Comparison of ENCODE assay signal across 17 mouse cellular contexts in genomic region chr1:61054391-61054790, GRCm38 (mm10).
A peak's percentile ranks its signal among the peaks of the same experiment; 100 is the strongest.
DNase-seq lines count a peak whose midpoint lies in the region; ATAC-seq and TF ChIP-seq lines count a peak whose summit lies in the region.
"Had no signal": no experiment of that assay in that cellular context is flagged by ENCODE, and none has a peak within 500 bp of the region (broad histone marks: within the 10 kb centered on the region; RNA-seq: fewer than 3 reads in every experiment).

No protein-coding gene starts in this region.

- TF ChIP-seq CTCF in cerebellum, adult 2 months (IDR thresholded peaks at IDR 0.05; ENCODE audit: borderline replicate concordance, insufficient read depth, low read depth, low read length): no peak
- TF ChIP-seq CTCF in intestine, postnatal 0 days (IDR thresholded peaks at IDR 0.05; ENCODE audit: low read depth): no peak

- H3K4me3 ChIP-seq in cerebellum, adult 2 months (replicated peaks; ENCODE audit: insufficient read depth, low read depth, low read length): no peak overlapping the region
- H3K4me3 ChIP-seq in intestine, postnatal 0 days (ENCODE audit: low read depth, low read length): no peak overlapping the region
- H3K4me3 ChIP-seq: embryonic facial prominence, embryonic 13.5 days; embryonic facial prominence, embryonic 15.5 days; erythroblast, embryonic 14.5 days; forebrain, embryonic 10.5 days; forebrain, embryonic 12.5 days had no signal

- H3K4me2 ChIP-seq in intestine, postnatal 0 days (replicated peaks; ENCODE audit: low read depth): no peak overlapping the region
- H3K4me2 ChIP-seq: embryonic facial prominence, embryonic 13.5 days; embryonic facial prominence, embryonic 15.5 days; forebrain, embryonic 12.5 days had no signal

- WGBS in cerebellum, adult 2 months: 90% methylated on average over 6 of the region's 6 CpGs
- 90% methylated on average over 6 of the region's 6 CpGs for WGBS in intestine, postnatal 0 days

- no peak overlapping the region for H3K9ac ChIP-seq in intestine, postnatal 0 days (ENCODE audit: low read depth, low read length)
- H3K9ac ChIP-seq: embryonic facial prominence, embryonic 13.5 days; embryonic facial prominence, embryonic 15.5 days; forebrain, embryonic 12.5 days had no signal

- H3K36me3 ChIP-seq in intestine, postnatal 0 days (ENCODE audit: control insufficient read depth, insufficient read depth): no peaks in the 10 kb centered on the region
- H3K36me3 ChIP-seq: embryonic facial prominence, embryonic 13.5 days; embryonic facial prominence, embryonic 15.5 days; forebrain, embryonic 10.5 days; forebrain, embryonic 12.5 days; G1E had no signal

- TF ChIP-seq POLR2A in cerebellum, adult 2 months (IDR thresholded peaks at IDR 0.05; ENCODE audit: borderline replicate concordance, insufficient read depth, low read length): no peak

- H3K9me3 ChIP-seq in intestine, postnatal 0 days (ENCODE audit: control insufficient read depth): no peaks in the 10 kb centered on the region
- H3K9me3 ChIP-seq: embryonic facial prominence, embryonic 13.5 days; embryonic facial prominence, embryonic 15.5 days; forebrain, embryonic 10.5 days; forebrain, embryonic 12.5 days; G1E had no signal

- peak; percentile 11 to 13 for DNase-seq in cerebellum, postnatal 14 days
- no peak for DNase-seq in cerebellum, adult 2 months
- DNase-seq in CD4-positive, CD25-positive, alpha-beta regulatory T cell, adult 2 months (ENCODE audit: low read depth, low spot score): peak; percentile 44
- DNase-seq in left cerebral cortex, adult 8-10 months (ENCODE audit: low spot score in 2 of 2): no peak
- DNase-seq: cerebellum, adult 11-12 months had no signal

- H3K27ac ChIP-seq in cerebellum, adult 2 months (ENCODE audit: insufficient read depth, low read length): no peak overlapping the region
- H3K27ac ChIP-seq in intestine, postnatal 0 days (ENCODE audit: low read depth, low read length): no peak overlapping the region
- H3K27ac ChIP-seq: embryonic facial prominence, embryonic 13.5 days; embryonic facial prominence, embryonic 15.5 days; forebrain, embryonic 10.5 days; forebrain, embryonic 12.5 days had no signal

- peak; percentile 50 for ATAC-seq in activated CD4-positive, CD25-positive, alpha-beta regulatory T cell, adult 4 months
- ATAC-seq in inflammation-experienced regulatory T-cells, adult 6 months: peak; percentile 36
- no peak for ATAC-seq in intestine, postnatal 0 days
- ATAC-seq in frontal cortex, adult (ENCODE audit: low TSS enrichment): no peak
- ATAC-seq: Patski had no signal

- no peaks in the 10 kb centered on the region for H3K27me3 ChIP-seq in cerebellum, adult 2 months (ENCODE audit: control insufficient read depth, insufficient read depth, low read length)
- no peaks in the 10 kb centered on the region for H3K27me3 ChIP-seq in intestine, postnatal 0 days (replicated peaks; ENCODE audit: control insufficient read depth, insufficient read depth, low read length)
- H3K27me3 ChIP-seq: CH12.LX; embryonic facial prominence, embryonic 15.5 days; forebrain, embryonic 12.5 days; Patski had no signal

- H3K4me1 ChIP-seq in cerebellum, adult 2 months (ENCODE audit: control insufficient read depth, insufficient read depth, low read length): no peaks in the 10 kb centered on the region
- no peaks in the 10 kb centered on the region for H3K4me1 ChIP-seq in intestine, postnatal 0 days (replicated peaks; ENCODE audit: control insufficient read depth, insufficient read depth, low read length)
- H3K4me1 ChIP-seq: embryonic facial prominence, embryonic 15.5 days; forebrain, embryonic 10.5 days; forebrain, embryonic 12.5 days had no signal

Comparison
In these comparisons a context has a peak if more than half of its experiments do, and no peak if none do; other contexts are left out.
1. DNase-seq: peak in cerebellum, postnatal 14 days (2 of 2) and CD4-positive, CD25-positive, alpha-beta regulatory T cell, adult 2 months (single experiment); none in cerebellum, adult 2 months (0 of 2) and left cerebral cortex, adult 8-10 months (0 of 2).
2. ATAC-seq: peak in activated CD4-positive, CD25-positive, alpha-beta regulatory T cell, adult 4 months (single experiment) and inflammation-experienced regulatory T-cells, adult 6 months (single experiment); none in intestine, postnatal 0 days (single experiment) and frontal cortex, adult (single experiment).